Mouse (Mus musculus): ENCODE measurements at regions not wholly inside any gene's neighbourhood (a gene's known extent, or its start where the extent isn't known, plus 50 kb on each side); places are given as distances from the start of the nearest gene placed in this dataset.

- H3K4me1 ChIP-seq (ENCODE audit: insufficient read depth, low read depth, low read length), result no peaks in the 10 kb centered on the region
- no peak for TF ChIP-seq GATA2 (IDR thresholded peaks at IDR 0.05; ENCODE audit: borderline replicate concordance, low read depth, low read length)
- TF ChIP-seq TAL1 (conservative IDR thresholded peaks at IDR 0.05; ENCODE audit: low read depth, low read length), result no peak
- ATAC-seq (ENCODE audit: extremely low read depth, insufficient number of reproducible peaks, low FRiP score, poor library complexity, severe bottlenecking) (no peak), DNase-seq (ENCODE audit: low spot score) (no peak)
- H3K27me3 ChIP-seq (ENCODE audit: insufficient read depth, low read length), result no peaks in the 10 kb centered on the region
- no peaks in the 10 kb centered on the region for H3K36me3 ChIP-seq (replicated peaks)
- no peak overlapping the region for H3K4me3 ChIP-seq (ENCODE audit: low read depth, low read length)
- H3K9me3 ChIP-seq (replicated peaks), result no peaks in the 10 kb centered on the region; the same call in 1 of the 2 replicates
Measured at GRCm38 (mm10) chr16:65469681-65470080, 50.6 kb upstream of the Pou1f1 start.

Data from G1E (cell line).